Mouse (Mus musculus) heart, postnatal 0 days (tissue): Measurements from ENCODE around the gene Ppil3. TPM values are rescaled to one million over a fixed set of nuclear protein-coding genes. Genes with fewer than 3 reads are reported as not detected.
A peak's percentile ranks its signal among the peaks of the same experiment; 100 is the strongest.

Experiments
- ATAC-seq: fragments of 200-750 bp; cut with Nextera tagmentation; 2 replicates; pipeline ENCODE4 v1.8.0; 2017; ENCODE audit warnings: low read depth, moderate number of reproducible peaks, moderate library complexity; ENCODE audit not compliant: insufficient read depth
- DNase-seq: peaks from one replicate; pipeline ENCODE4 v3.0.0-alpha.2; 2016; ENCODE audit warnings: low spot score
- H3K27ac ChIP-seq: fragments of 300-500 bp; sonication (generic); 2 replicates; pipeline ENCODE4 v1.5.1; 2014; ENCODE audit warnings: low read depth, mild to moderate bottlenecking
- H3K27me3 ChIP-seq: fragments of 300-500 bp; sonication (generic); 2 replicates; pipeline ENCODE4 v1.6.1; 2014; ENCODE audit warnings: low read length, mixed read lengths; ENCODE audit not compliant: control insufficient read depth, insufficient read depth
- H3K36me3 ChIP-seq: fragments of 300-500 bp; sonication (generic); replicated peaks from 2 replicates; pipeline ENCODE4 v1.6.1; 2014; ENCODE audit warnings: low read length, mixed read lengths; ENCODE audit not compliant: control insufficient read depth, insufficient read depth
- H3K4me1 ChIP-seq: fragments of 300-500 bp; sonication (generic); 2 replicates; pipeline ENCODE4 v1.6.1; 2014; ENCODE audit warnings: antibody characterized with exemption; ENCODE audit not compliant: control insufficient read depth, insufficient read depth
- H3K4me2 ChIP-seq: fragments of 300-500 bp; sonication (generic); 2 replicates; pipeline ENCODE4 v1.6.1; 2014; ENCODE audit warnings: low read depth, mild to moderate bottlenecking, low read length, moderate library complexity
- H3K4me3 ChIP-seq: fragments of 300-500 bp; sonication (generic); 2 replicates; pipeline ENCODE4 v1.5.1; 2014; ENCODE audit warnings: low read depth, low read length
- H3K9ac ChIP-seq: fragments of 300-500 bp; sonication (generic); replicated peaks from 2 replicates; pipeline ENCODE4 v1.6.1; 2014; ENCODE audit warnings: low read depth, low read length, mixed read lengths
- H3K9me3 ChIP-seq: fragments of 300-500 bp; sonication (generic); replicated peaks from 2 replicates; pipeline ENCODE4 v1.6.1; 2016; ENCODE audit warnings: low read length; ENCODE audit not compliant: control insufficient read depth
- CTCF ChIP-seq: IDR thresholded peaks from 2 replicates; pipeline ENCODE4 v1.5.1; 2016; ENCODE audit warnings: antibody characterized with exemption, control low read depth, low read depth
- EP300 ChIP-seq: IDR thresholded peaks from 2 replicates; pipeline ENCODE4 v1.6.1; 2016; ENCODE audit warnings: antibody characterized with exemption, low read depth
- WGBS: fragments of 180-500 bp; shearing (Covaris S2); extraction: QIAGEN DNeasy Blood & Tissue Kit; methylation state at CpG from one replicate; pipeline ENCODE4 v1.1.7; 2014; 5-methylcytosine and 5-hydroxymethylcytosine counted together
- polyA plus RNA-seq: library from polyadenylated mRNA; unstranded; fragments of >200 nt; fragmentation: Nextera tagmentation; extraction: Ambion mirVana; gene quantifications from 2 replicates; pipeline ENCODE4 v1.2.1, GENCODE M21; 2015
- total RNA-seq: library from RNA; depleted of rRNA; stranded (reverse); fragments of >200 nt; gene quantifications from 2 replicates; pipeline ENCODE4 v1.2.3, GENCODE M21; 2014; ENCODE audit warnings: low replicate concordance

Gene Ppil3
- total and polyA plus RNA-seq, 2 experiments from 2014 or later: 8.7 to 27.9 TPM

GRCm38 (mm10) chr1:58420961-58421360 lies 24.3 kb downstream of the Ppil3 start:
- DNase-seq (peak; percentile 29), ATAC-seq (no peak)
- no peak overlapping the region for H3K27ac ChIP-seq
- H3K9me3 ChIP-seq: no peaks in the 10 kb centered on the region
- H3K36me3 ChIP-seq: peaks cover 52% of the 10 kb centered on the region
- TF ChIP-seq EP300 (no peak), CTCF (no peak)
- no peak overlapping the region for H3K4me3 ChIP-seq
- H3K9ac ChIP-seq: no peak overlapping the region
- WGBS: 25% methylated on average over 7 of the region's 7 CpGs
- peak overlapping the region; percentile 24 for H3K4me2 ChIP-seq
- H3K4me1 ChIP-seq: peaks cover 10% of the 10 kb centered on the region
- no peaks in the 10 kb centered on the region for H3K27me3 ChIP-seq

- peaks cover 10% of the 10 kb centered on the region for H3K4me1 ChIP-seq
- H3K9ac ChIP-seq: no peak overlapping the region
- no peak for DNase-seq
- 70% methylated on average over 10 of the region's 10 CpGs for WGBS
- H3K27me3 ChIP-seq: no peaks in the 10 kb centered on the region
- no peak overlapping the region for H3K4me2 ChIP-seq
- no peak for TF ChIP-seq EP300
- H3K36me3 ChIP-seq: peaks cover 61% of the 10 kb centered on the region
- no peak overlapping the region for H3K27ac ChIP-seq
- H3K4me3 ChIP-seq: no peak overlapping the region
- no peak for ATAC-seq
- no peaks in the 10 kb centered on the region for H3K9me3 ChIP-seq
Measured at GRCm38 (mm10) chr1:58420032-58420431, 25.3 kb downstream of the Ppil3 start.

GRCm38 (mm10) chr1:58416048-58416447 lies 29.2 kb downstream of the Ppil3 start:
- H3K4me3 ChIP-seq: no peak overlapping the region
- H3K9ac ChIP-seq: no peak overlapping the region
- H3K4me2 ChIP-seq: no peak overlapping the region
- H3K27me3 ChIP-seq: no peaks in the 10 kb centered on the region
- H3K9me3 ChIP-seq: no peaks in the 10 kb centered on the region
- 82% methylated on average over 2 of the region's 2 CpGs for WGBS
- DNase-seq: no peak
- peaks cover 91% of the 10 kb centered on the region for H3K36me3 ChIP-seq
- no peak for TF ChIP-seq CTCF
- no peak for TF ChIP-seq EP300
- no peak overlapping the region for H3K27ac ChIP-seq
- ATAC-seq: no peak
- H3K4me1 ChIP-seq: peaks cover under 1% of the 10 kb centered on the region; the same call in 1 of the 2 replicates

GRCm38 (mm10) chr1:58415442-58415841 lies 29.8 kb downstream of the Ppil3 start:
- WGBS: 29% methylated on average over 1 of the region's 1 CpGs
- TF ChIP-seq EP300: no peak
- TF ChIP-seq CTCF: peak; percentile 27; the same call in 1 of the 2 replicates
- H3K9me3 ChIP-seq: no peaks in the 10 kb centered on the region
- DNase-seq (no peak), ATAC-seq (no peak)
- H3K36me3 ChIP-seq: peaks cover 94% of the 10 kb centered on the region
- no peaks in the 10 kb centered on the region for H3K4me1 ChIP-seq
- no peak overlapping the region for H3K4me2 ChIP-seq
- no peaks in the 10 kb centered on the region for H3K27me3 ChIP-seq
- no peak overlapping the region for H3K27ac ChIP-seq
- no peak overlapping the region for H3K4me3 ChIP-seq
- no peak overlapping the region for H3K9ac ChIP-seq

- TF ChIP-seq CTCF: no peak
- TF ChIP-seq EP300: no peak
- ATAC-seq: no peak
- Histone ChIP-seq H3K27me3 (no peaks in the 10 kb centered on the region), H3K9me3 (no peaks in the 10 kb centered on the region), H3K36me3 (peaks cover 73% of the 10 kb centered on the region), H3K4me2 (no peak overlapping the region), H3K4me3 (no peak overlapping the region), H3K9ac (no peak overlapping the region), H3K4me1 (no peaks in the 10 kb centered on the region), H3K27ac (no peak overlapping the region)
- no peak for DNase-seq
- WGBS: 84% methylated on average over 7 of the region's 7 CpGs
Measured at GRCm38 (mm10) chr1:58410776-58411175, 34.5 kb downstream of the Ppil3 start.

GRCm38 (mm10) chr1:58410198-58410588 lies 35.1 kb downstream of the Ppil3 start:
- no peak overlapping the region for H3K9ac ChIP-seq
- no peaks in the 10 kb centered on the region for H3K4me1 ChIP-seq
- H3K9me3 ChIP-seq: no peaks in the 10 kb centered on the region
- TF ChIP-seq CTCF: no peak
- TF ChIP-seq EP300: no peak
- H3K36me3 ChIP-seq: peaks cover 72% of the 10 kb centered on the region
- H3K4me2 ChIP-seq: no peak overlapping the region
- WGBS: 83% methylated on average over 3 of the region's 3 CpGs
- DNase-seq: no peak
- no peak overlapping the region for H3K4me3 ChIP-seq
- no peaks in the 10 kb centered on the region for H3K27me3 ChIP-seq
- H3K27ac ChIP-seq: no peak overlapping the region
- no peak for ATAC-seq
